Mouse (Mus musculus): Measurements from ENCODE around the gene Dusp22. TPM values are rescaled to one million over a fixed set of nuclear protein-coding genes. Genes with fewer than 3 reads are reported as not detected.

Dusp22 gene
- total RNA-seq, 2 experiments from 2014 or later = 33.4 to 35.4 TPM

DNA sequence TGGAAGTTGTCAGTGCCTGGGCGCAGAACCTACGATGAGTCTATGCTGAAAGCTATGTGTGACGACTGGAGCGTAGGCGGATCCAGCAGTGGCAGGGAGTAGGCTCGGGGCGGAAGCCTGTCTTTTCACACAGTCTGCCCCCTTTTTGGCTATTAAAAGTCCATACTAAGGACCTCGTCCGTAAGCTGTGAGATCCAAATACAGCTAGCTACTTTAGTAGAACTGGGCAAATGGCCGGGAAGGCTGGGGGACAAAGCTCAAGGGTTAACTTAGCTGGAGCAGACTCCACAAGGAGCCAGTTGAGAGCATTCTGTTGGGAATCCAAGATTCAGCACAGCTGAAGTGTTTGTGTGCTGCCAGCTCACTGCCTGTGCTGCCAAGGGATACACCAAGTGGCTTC, 6.7 kb downstream of the Dusp22 start:
- intact Hi-C loops (cut with DNase I) = no loop called here
- DNase-seq (ENCODE audit: low spot score in 2 of 2) = peak; percentile 77 to 78

DNA sequence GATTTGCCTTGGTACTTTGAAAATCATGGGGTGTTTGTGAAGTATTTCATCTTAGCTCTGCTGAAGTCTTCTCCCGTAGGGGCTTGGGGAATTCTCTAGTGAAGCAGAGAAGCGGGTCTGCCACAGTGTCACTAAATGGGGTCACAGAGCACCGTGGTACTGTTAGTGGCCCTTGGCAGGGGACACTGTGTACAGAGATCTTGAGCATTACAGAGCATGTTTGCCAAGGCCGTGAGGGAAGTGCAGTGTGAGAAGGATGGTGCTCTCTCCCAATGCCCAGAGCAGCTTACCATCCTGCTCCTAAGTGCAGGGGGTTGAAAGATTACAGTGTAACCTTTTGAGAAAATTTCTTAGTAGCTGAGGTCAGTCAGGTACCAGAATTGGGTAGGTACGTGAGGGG, 8.5 kb downstream of the Dusp22 start:
- intact Hi-C loops (cut with DNase I) = no loop called here
- DNase-seq (ENCODE audit: low spot score in 2 of 2) = no peak

DNA sequence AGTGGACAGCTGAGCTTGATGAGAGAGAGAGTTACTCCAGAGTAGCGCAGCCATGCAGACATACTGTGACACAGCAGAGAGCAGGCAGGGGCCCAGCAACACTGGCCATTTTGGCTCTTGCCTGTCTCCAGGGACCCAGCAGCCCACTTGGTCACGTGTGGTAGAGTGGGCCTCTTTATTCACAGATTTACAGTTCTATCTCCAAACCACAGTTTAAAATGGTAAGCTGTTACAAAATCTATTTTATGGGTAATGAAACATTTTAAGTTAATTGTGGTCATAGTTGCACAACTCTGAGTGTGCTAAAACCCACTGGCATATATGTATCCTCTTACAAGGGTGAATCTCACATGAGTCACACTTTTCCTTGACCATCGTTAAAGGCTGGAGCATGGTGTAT, 9.5 kb downstream of the Dusp22 start:
- intact Hi-C loops (cut with DNase I) = no loop called here
- DNase-seq (ENCODE audit: low spot score in 2 of 2) = no peak

DNA sequence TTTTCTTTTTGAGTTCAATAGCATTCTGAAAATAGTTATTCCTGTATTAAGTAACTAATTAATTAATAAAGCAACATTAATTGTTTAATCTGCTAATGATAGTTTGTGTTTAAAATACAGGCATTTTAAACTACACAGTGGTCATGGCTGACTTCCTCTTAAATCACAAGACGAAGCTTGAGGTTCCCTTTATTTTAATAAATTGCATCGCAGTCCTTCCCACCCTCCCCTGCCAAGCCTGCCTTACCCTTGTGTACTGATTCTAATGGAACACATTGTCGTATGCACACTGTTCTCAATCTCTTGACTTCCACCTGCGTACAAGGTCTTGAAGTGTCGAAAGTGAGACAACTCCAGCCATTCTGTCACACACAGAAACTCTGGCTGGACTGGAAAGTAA, 14.1 kb downstream of the Dusp22 start:
- DNase-seq (ENCODE audit: low spot score in 2 of 2) = no peak
- intact Hi-C loops (cut with DNase I) = no loop called here

DNA sequence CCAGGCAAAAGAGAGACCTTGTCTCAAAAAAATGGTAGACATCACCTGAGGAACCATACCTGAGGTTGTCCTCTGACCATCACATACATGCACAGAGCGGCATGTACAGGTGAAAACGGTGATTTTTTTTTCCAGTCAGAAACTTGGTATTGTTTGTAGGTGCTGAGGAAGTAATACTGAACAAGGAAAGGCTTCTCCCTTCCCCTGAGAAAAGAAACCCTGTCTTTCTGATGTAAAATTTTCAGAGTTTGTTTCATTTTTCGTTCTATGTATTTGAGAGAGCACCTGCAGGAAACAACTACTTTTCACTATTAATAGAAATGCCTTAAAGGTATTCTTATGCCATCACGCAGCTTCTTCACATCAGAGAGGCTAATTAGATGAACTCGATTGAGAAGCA, 19.0 kb downstream of the Dusp22 start:
- no peak for DNase-seq (ENCODE audit: low spot score in 2 of 2)
- intact Hi-C loops (cut with DNase I) = no loop called here

DNA sequence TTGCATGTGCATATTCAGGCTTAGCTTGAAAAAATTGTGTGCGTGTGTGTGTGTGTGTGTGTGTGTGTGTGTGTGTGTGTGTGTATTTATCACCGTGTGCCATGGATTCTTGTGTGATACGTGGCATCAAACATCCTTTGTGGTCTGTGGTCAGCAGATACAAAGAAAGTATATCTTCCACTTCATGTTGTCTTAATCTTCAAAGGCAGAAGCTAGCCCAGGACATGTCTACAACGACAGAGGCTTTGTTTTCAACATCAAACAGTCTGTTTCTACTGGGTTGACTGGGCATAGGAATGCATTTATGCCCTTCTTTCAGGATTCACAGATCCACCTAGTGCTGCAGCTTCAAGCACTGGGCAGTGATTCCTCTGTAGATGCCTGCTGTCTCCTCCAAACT, 22.1 kb downstream of the Dusp22 start:
- intact Hi-C loops (cut with DNase I) = no loop called here
- DNase-seq (ENCODE audit: low spot score in 2 of 2) = no peak

DNA sequence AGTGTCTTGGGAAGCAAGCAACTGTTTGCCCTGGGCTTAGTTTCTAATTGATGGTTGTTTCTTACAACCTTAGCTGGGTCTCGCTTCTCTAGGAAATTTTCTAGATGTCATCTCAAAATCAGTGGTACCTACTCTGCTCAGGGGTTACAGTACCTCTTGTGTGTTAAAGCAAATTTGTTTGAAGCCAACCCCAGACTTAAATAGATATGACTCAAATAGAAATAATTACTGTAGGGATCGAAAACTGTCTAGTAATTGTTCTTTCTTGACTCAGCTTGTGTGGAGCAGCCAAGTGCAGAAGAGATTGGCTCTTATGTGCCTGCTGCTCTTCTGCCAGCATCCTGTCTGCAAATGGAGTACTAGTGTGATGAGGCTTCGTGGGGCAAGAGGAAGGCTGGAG, 22.5 kb downstream of the Dusp22 start:
- DNase-seq (ENCODE audit: low spot score in 2 of 2) = no peak
- intact Hi-C loops (cut with DNase I) = no loop called here

DNA sequence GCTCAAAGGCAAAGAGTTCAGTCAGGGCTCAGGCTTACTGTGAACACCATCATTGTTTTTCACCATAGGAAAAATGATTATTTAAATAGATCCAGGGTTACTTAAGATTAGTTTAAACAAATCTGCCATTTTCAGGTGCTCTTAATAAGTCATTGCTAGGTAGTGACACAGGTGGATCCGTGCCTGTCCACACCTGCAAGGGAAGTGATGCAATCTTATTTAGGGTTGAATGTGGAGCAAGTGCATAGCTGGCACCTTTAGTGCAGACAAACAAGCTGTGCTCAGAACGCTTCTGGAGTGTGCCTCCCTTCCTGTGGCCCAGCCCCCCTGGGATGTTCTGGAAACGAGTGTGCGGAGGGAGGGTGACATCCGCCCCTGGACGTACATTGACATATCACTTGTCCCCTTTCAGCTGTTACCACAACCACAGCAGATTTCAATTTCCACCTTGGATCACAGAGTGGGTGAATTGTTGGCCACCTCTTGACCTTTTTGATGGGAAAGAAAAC, 24.9 kb downstream of the Dusp22 start:
- intact Hi-C loops (cut with DNase I) = no loop called here
- no peak for DNase-seq (ENCODE audit: low spot score in 2 of 2)

DNA sequence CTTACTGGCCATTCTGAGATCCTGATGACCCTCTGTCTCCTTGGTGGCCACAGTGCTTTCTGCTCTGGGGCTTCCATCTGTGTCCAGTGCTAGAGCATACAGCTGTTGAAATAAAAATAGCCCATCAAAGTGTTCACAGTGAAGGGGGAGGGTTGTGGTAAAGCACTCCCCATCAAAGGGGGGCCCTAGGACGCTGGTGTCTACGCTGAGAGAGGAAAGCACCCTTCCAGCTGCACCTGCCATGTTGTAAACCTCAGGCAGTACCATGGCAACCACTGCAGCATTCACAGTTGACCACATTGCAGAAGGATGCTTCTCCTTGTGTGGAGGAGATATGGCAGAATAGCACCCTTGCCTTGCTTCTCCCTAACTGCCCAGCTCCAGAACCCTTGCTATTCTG, 26.2 kb downstream of the Dusp22 start:
- no peak for DNase-seq (ENCODE audit: low spot score in 2 of 2)
- intact Hi-C loops (cut with DNase I) = no loop called here

DNA sequence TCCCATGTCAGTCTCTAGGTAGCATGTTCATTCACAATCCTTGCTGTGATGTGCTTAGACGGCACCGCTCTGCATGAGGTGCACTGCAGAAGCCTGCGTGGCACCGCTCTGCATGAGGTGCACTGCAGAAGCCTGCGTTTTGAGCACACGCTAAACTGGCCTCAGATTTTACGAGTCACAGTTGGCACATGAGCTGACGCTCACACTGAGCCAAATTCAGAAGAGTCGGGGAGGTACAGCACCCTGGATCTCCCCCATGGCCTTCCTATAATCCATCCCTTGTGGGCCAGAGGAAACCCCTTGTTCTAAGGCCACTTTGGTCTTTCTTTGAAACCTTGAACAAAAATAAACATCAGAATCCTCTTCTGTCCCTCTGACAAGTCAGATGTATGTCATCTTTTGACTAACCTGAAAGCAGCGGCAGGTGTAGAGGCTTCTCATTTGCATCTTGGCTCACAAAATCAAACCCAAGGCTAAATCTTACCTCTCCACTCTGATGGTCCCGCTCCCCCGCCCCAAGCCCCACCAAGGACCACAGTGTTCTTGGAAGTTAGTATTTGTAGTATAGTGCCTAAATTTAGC, 28.3 kb downstream of the Dusp22 start:
- intact Hi-C loops (cut with DNase I) = no loop called here
- DNase-seq (ENCODE audit: low spot score in 2 of 2) = no peak

DNA sequence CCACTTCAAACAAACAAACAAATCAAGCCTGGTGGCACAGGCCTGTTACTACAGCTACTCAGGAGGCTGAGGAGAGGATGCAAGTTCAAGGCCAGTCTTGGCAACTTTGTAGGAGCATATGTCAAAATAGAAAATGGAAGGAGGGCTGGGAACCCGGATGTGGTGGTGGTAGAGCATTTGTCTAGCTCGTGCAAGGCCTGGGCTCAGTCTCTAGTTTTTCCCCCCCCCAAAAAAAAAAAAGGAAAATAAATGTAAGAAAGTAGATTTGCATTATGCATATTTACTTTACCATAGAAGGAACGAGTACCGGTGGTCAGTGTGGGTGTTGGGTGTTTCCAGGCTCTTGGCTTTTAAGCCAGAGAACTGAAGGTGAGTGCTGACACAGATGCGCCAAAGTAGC, 29.7 kb downstream of the Dusp22 start:
- intact Hi-C loops (cut with DNase I) = no loop called here
- DNase-seq (ENCODE audit: low spot score in 2 of 2) = no peak

DNA sequence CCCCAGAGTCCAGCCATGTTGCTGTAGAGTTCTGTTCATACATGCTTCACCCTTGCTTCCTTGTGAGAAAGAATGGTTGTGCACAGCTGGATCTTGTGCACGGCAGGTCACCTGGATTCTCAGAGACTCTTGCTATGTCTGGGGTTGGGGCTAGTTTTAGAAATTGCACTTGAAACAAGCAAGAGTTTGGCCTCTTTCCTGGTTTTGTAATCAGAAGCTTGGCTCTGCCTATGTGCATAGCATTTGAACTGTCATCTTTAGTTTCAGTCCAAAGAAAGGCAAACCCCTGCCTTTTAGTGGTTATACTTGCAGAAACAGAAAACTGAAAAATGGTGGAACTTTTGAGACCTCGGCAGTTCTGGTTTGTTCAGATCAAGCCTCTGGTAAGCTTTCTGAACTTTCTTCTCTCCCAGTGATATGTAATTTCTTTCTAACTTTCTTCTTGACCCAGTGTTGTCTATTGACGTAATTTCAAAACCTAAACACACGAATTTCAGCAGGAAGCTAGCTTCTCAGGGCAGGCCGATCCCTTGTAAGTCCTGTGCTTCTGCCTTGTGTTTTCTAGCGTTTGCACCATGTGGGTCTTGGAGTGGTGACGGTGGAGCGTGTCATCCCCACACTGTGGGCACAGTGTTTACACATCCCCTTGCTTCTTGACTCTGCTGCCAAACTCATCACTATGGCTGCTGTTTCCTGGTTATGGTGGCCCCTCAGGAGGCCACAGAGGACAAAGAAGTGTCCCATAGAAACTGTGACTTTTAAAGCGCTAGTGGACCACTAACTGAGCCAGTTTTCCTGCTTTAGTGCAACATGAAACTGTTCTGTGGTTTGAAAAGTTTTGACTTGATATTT, 31.9 kb downstream of the Dusp22 start:
- intact Hi-C loops (cut with DNase I) = no loop called here
- no peak for DNase-seq (ENCODE audit: low spot score in 2 of 2)

DNA sequence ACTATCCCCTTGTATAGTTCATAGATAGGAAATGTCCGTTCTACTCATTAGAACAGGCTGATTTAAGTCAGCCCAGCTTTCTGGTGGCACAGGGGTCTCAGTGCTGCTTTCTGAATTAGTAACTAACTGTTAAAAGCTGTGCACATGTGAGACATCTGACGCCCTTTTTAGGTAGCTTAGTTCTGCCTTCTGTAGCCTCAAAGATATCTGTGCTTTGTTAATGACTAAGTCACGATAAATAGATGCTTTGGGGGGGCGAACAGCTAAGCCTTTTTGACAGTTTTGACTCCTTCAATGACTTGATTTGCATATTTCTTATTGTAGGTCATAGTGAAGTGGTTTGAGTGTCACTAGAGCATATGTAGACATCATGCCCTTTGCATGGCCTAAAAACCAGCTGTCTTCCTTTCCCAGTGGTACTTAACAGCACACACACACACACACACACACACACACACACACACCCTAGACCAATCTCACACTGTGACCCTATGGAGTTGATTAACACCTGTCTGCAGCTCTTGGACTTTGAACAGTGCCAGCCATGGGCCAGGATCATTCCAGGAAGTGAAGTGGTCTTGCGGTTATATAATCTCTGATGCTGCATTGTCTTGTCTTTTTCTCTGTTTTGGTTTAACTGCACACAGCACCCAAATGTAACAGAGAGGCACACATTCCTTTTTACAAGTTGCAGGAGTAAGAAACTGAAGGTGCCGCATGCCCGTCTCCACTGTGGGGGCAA, 33.0 kb downstream of the Dusp22 start:
- intact Hi-C loops (cut with DNase I) = no loop called here
- no peak for DNase-seq (ENCODE audit: low spot score in 2 of 2)

DNA sequence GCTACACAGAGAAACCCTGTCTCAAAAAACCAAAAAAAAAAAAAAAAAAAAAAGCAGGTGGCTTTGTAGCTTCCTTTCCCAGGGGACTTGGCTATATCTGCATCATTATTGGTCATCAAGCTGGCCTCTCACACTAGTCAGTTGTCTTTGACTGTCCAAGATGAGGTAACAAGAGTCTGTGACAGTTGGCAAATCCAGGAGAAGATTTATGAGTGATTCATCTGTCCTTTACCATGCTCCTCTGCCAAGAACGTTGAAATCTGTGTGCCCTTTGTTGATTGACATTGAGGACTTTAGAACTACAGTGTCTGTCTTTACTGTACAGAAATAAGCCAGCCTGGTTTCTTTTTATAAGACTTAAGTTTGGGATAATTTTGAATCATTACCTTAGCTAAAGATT, 35.4 kb downstream of the Dusp22 start:
- intact Hi-C loops (cut with DNase I) = no loop called here
- DNase-seq (ENCODE audit: low spot score in 2 of 2) = no peak

DNA sequence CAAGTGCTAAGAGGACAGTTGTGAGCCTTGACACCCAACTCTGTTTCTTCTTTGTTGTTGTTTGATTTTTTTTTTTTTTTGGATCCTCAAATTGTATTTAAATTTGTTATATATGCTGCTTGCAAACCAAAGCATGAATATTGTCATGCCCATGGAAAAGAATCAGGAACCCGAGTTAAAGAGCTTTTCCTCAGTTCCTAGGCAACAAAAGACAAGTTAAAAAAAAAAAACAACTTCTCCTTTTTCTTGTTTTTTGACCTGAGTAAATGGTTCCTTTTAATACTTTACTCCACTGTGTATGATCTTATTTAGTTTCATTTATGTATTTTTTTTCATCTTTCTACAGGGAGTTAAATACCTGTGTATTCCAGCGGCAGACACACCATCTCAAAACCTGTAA, 36.1 kb downstream of the Dusp22 start:
- DNase-seq (ENCODE audit: low spot score in 2 of 2) = no peak
- intact Hi-C loops (cut with DNase I) = no loop called here

DNA sequence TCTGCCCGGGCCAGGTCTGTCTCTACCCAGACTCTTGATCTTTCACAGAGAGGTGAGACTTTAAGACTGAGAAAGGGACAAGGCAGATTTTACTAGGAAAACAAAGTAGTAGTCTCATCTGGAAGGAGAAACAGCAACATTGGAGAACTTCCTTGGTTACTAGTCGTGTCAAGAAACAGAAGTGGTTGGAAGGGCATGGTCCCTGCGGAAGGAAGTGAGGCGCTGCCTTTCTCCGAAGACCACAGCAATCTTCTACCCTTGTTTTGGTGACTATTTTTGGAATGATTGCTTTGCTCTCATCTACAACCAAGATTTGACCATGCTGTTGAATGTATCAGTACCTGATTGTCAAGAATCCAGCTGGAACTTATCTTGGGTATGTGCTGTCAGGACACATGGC, 38.1 kb downstream of the Dusp22 start:
- intact Hi-C loops (cut with DNase I) = no loop called here
- DNase-seq (ENCODE audit: low spot score in 2 of 2) = no peak

DNA sequence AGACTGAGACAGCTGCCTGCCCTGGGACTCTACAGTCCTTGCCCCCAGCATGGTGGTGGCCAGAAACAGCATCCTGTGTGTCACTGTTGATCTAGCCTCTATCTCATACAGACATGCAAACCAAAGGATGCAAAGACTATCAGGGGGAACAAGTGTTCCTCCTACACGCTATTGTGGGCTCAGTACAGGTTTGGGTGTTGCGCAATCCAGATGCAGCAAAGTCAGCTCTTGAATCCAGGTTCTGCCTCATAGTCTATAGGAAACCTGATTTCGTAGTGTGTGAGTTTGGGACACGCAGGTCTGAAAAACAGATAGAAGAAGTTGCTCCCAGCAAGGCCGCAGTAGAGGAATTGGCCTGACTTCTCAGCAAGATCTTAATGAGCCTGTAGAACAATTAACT, 42.9 kb downstream of the Dusp22 start:
- intact Hi-C loops (cut with DNase I) = no loop called here
- DNase-seq (ENCODE audit: low spot score in 2 of 2) = no peak

DNA sequence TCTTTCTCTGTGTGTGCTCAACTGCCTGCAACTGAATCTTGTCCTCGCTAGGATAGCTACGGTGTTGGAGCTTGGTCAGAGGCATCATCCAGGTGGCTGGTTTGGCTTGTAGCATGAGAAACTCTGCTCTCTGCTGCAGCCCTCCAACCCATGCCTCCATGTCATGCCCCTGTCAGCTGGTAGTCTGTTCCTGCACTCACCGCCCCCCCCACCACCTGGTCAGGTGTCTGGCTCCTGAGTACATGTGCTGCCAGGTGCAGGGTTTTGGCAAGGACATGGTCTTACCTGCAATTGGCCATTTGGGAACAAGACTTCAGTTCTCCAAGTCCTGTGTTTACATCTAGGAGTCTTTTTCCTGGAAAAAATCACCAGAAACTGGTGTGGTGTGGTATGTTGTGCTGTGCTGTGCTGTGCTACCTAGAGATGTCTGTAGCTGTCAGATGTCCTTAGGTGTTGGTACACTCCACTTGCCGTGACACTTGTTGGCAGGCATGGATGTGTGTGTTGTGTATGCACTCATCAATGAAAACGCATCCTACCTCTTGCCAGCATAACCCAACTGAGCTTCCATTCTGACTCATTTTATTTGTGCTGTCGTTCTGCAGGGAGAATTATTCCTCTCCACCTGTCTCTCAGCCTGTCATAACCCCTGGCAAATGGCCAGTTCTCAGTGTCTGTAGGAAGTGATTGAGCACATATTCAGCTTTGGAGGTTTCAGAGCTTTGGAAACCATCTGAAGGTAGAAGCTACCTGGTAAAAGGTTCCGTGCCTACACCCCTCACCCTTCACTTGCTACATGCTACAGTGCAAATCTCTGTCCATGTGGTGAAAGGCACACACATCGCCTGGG, 44.7 kb downstream of the Dusp22 start:
- DNase-seq (ENCODE audit: low spot score in 2 of 2) = no peak
- intact Hi-C loops (cut with DNase I) = no loop called here

DNA sequence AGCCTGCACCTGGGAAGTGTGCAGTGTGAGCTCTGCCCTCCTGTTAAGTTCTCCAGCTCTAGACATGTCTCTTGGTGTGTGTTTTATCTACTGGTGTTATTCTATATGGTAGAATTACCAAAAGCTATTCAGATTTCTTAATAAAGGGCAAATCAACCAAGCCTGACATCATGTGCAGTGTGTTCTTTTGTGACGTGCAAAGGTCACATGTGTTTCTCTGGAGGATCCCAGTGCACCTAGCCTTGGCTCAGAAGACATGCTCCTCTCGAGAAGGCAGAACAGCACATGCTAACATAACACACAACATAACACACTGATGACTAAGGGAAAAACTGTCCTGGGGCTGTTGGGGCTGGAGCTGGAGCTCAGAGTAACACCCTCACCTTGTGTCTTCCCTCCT, 51.3 kb downstream of the Dusp22 start:
- intact Hi-C loops (cut with DNase I) = no loop called here
- DNase-seq (ENCODE audit: low spot score in 2 of 2) = no peak

DNA sequence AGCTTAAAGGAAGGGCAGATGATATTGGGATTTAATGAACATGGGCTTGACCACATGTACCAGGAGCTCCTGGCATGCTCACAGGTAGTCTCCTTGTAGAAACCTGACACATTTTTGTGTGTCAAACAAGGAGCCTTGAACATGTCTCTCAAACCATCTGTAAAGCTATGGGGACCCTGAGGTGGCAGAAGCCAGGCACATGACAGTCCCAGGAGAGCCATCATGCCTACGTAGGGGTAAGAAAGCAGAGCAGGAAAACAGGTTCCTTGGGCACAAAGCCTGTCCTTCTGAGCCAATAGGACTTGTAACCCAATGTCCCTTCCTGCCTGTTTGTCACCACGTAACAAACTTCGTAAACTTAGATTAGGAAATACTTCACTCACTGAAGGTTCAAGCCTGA, 51.9 kb downstream of the Dusp22 start:
- DNase-seq (ENCODE audit: low spot score in 2 of 2) = no peak
- intact Hi-C loops (cut with DNase I) = no loop called here

Data from left cerebral cortex, postnatal 36 days (tissue).